Mouse (Mus musculus): Measurements from ENCODE around the gene Exosc1.
A peak's percentile ranks its signal among the peaks of the same experiment; 100 is the strongest.

Exosc1 gene

GRCm38 (mm10) chr19:41874356-41874755 is 58.9 kb downstream of the Exosc1 start:
- DNase-seq (ENCODE audit: low spot score in 2 of 2) = peak in 1 of 2 experiments; percentile 6

All from spleen, postnatal 36 days (tissue).